Mouse (Mus musculus) thymus, adult 2 months (tissue): ENCODE results near the gene Zbtb42.

ENCODE experiments used
- CTCF ChIP-seq: fragments of 200-500 bp; IDR thresholded peaks from 2 replicates; pipeline ENCODE4 v1.5.1; 2012; ENCODE audit warnings: mild to moderate bottlenecking, control low read depth, low read length, moderate library complexity, borderline replicate concordance; ENCODE audit not compliant: control insufficient read depth, poor library complexity, insufficient read depth; ENCODE audit errors: extremely low read depth
- POLR2A ChIP-seq: fragments of 200-500 bp; IDR thresholded peaks from 2 replicates; pipeline ENCODE4 v1.6.1; 2012; ENCODE audit warnings: mild to moderate bottlenecking, low read length, control low read depth, moderate library complexity; ENCODE audit not compliant: control insufficient read depth, poor library complexity, insufficient read depth; ENCODE audit errors: extremely low read depth

GRCm38 (mm10) chr12:112670718-112671393 is 7.8 kb upstream of the Zbtb42 start:
- TF ChIP-seq POLR2A, result no peak
- TF ChIP-seq CTCF, result no peak
